ENCODE assay signal across 8 mouse cellular contexts in the genomic region with DNA sequence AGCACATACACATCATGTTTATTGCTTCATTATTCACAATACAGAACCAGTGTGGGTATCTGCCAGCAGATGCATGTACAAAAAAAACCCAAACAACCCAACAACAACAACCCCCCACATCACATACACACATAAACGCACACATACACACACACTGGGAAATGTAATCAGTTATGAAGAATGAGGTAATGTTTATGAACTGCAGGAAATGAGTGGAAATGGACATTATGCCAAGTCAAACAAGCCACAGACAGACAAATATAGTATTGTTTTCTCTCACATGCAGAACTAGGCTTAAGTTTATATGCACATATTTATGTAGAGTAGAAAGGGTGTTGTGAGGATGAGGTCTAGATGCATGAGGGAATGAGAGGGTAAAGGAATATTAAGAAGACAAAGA. TPM values are rescaled to one million over a fixed set of nuclear protein-coding genes. Genes with fewer than 3 reads are reported as not detected.
DNase-seq lines count a peak whose midpoint lies in the region; ATAC-seq and TF ChIP-seq lines count a peak whose summit lies in the region.

No protein-coding gene starts in this region.

- no peak for TF ChIP-seq CTCF in midbrain, postnatal 0 days (IDR thresholded peaks at IDR 0.05)

- H3K27ac ChIP-seq in kidney, embryonic 14.5 days (ENCODE audit: low read depth, low read length): no peak overlapping the region
- no peak overlapping the region for H3K27ac ChIP-seq in forebrain, embryonic 12.5 days
- H3K27ac ChIP-seq in limb, embryonic 13.5 days: no peak overlapping the region
- no peak overlapping the region for H3K27ac ChIP-seq in midbrain, postnatal 0 days (ENCODE audit: low read depth, low read length)

- WGBS in kidney, embryonic 14.5 days: 69% methylated on average over 1 of the region's 1 CpGs
- WGBS in forebrain, embryonic 12.5 days: 91% methylated on average over 1 of the region's 1 CpGs
- WGBS in limb, embryonic 13.5 days: 53% methylated on average over 1 of the region's 1 CpGs
- 94% methylated on average over 1 of the region's 1 CpGs for WGBS in midbrain, postnatal 0 days

- no peaks in the 10 kb centered on the region for H3K9me3 ChIP-seq in kidney, embryonic 14.5 days (ENCODE audit: control insufficient read depth, low read length)
- no peaks in the 10 kb centered on the region for H3K9me3 ChIP-seq in forebrain, embryonic 12.5 days
- no peaks in the 10 kb centered on the region for H3K9me3 ChIP-seq in limb, embryonic 13.5 days
- no peaks in the 10 kb centered on the region for H3K9me3 ChIP-seq in midbrain, postnatal 0 days (ENCODE audit: low read length)

- DNase-seq in kidney, postnatal 14 days: no peak
- no peak for DNase-seq in midbrain, postnatal 0 days (ENCODE audit: low spot score)
- DNase-seq in thymus, postnatal 25 days: no peak
- no peak for DNase-seq in layer of hippocampus, adult 11-12 months (ENCODE audit: low spot score)

- peak overlapping the region; percentile 65 for H3K4me2 ChIP-seq in kidney, embryonic 14.5 days (replicated peaks; ENCODE audit: low read depth, low read length)
- peak overlapping the region; percentile 59; the same call in 1 of the 2 replicates for H3K4me2 ChIP-seq in forebrain, embryonic 12.5 days
- H3K4me2 ChIP-seq in limb, embryonic 13.5 days (replicated peaks): peak overlapping the region; percentile 68
- H3K4me2 ChIP-seq in midbrain, postnatal 0 days (ENCODE audit: low read depth, low read length, poor library complexity, severe bottlenecking): peak overlapping the region; percentile 47

- peak overlapping the region; percentile 69; the same call in 1 of the 2 replicates for H3K4me3 ChIP-seq in kidney, embryonic 14.5 days (ENCODE audit: low read length)
- no peak overlapping the region for H3K4me3 ChIP-seq in forebrain, embryonic 12.5 days (replicated peaks)
- H3K4me3 ChIP-seq in limb, embryonic 13.5 days: peak overlapping the region; percentile 72
- peak overlapping the region; percentile 67; the same call in 1 of the 2 replicates for H3K4me3 ChIP-seq in midbrain, postnatal 0 days (ENCODE audit: low read depth, low read length)

- no peak for ATAC-seq in kidney, embryonic 14.5 days (ENCODE audit: low FRiP score, low TSS enrichment)
- ATAC-seq in forebrain, embryonic 12.5 days (ENCODE audit: low FRiP score): no peak
- no peak for ATAC-seq in limb, embryonic 13.5 days (ENCODE audit: low FRiP score, low read depth)
- ATAC-seq in midbrain, postnatal 0 days (ENCODE audit: low FRiP score): no peak
- ATAC-seq in megakaryocyte-erythroid progenitor cell, adult 5-6 weeks (replicated peaks; ENCODE audit: low FRiP score, low TSS enrichment, poor library complexity, severe bottlenecking): no peak

- no peak overlapping the region for H3K9ac ChIP-seq in kidney, embryonic 14.5 days (ENCODE audit: low read depth, low read length)
- H3K9ac ChIP-seq in forebrain, embryonic 12.5 days: no peak overlapping the region
- peak overlapping the region; percentile 74; the same call in 1 of the 2 replicates for H3K9ac ChIP-seq in limb, embryonic 13.5 days
- no peak overlapping the region for H3K9ac ChIP-seq in midbrain, postnatal 0 days (replicated peaks; ENCODE audit: low read length, poor library complexity, severe bottlenecking)

- H3K36me3 ChIP-seq in kidney, embryonic 14.5 days (ENCODE audit: control insufficient read depth, insufficient read depth, low read length): peaks cover 10% of the 10 kb centered on the region; the same call in 1 of the 2 replicates
- no peaks in the 10 kb centered on the region for H3K36me3 ChIP-seq in forebrain, embryonic 12.5 days (replicated peaks)
- H3K36me3 ChIP-seq in limb, embryonic 13.5 days: peaks cover 15% of the 10 kb centered on the region
- H3K36me3 ChIP-seq in midbrain, postnatal 0 days (ENCODE audit: insufficient read depth, low read length): no peaks in the 10 kb centered on the region

- H3K27me3 ChIP-seq in kidney, embryonic 14.5 days (ENCODE audit: control insufficient read depth, insufficient read depth, low read length): no peaks in the 10 kb centered on the region
- H3K27me3 ChIP-seq in forebrain, embryonic 12.5 days: no peaks in the 10 kb centered on the region; the same call in 1 of the 2 replicates
- H3K27me3 ChIP-seq in limb, embryonic 13.5 days: no peaks in the 10 kb centered on the region
- no peaks in the 10 kb centered on the region for H3K27me3 ChIP-seq in midbrain, postnatal 0 days (ENCODE audit: insufficient read depth, low read length)

- no peaks in the 10 kb centered on the region; the same call in 1 of the 2 replicates for H3K4me1 ChIP-seq in kidney, embryonic 14.5 days (ENCODE audit: control insufficient read depth, insufficient read depth, low read length)
- H3K4me1 ChIP-seq in forebrain, embryonic 12.5 days: peaks cover 8% of the 10 kb centered on the region; the same call in 1 of the 2 replicates
- peaks cover 17% of the 10 kb centered on the region for H3K4me1 ChIP-seq in limb, embryonic 13.5 days
- no peaks in the 10 kb centered on the region for H3K4me1 ChIP-seq in midbrain, postnatal 0 days (ENCODE audit: insufficient read depth, low read length)

RNA-seq across cellular contexts. Expression of a gene that starts 1.2 kb away (rescaled TPM):
- polyA plus RNA-seq in kidney, embryonic 14.5 days (2014; fragmentation: Nextera tagmentation; extraction: Ambion mirVana): 32.7 and 47.0 TPM in 2 replicates
- polyA plus RNA-seq in forebrain, embryonic 12.5 days (2016; fragmentation: Nextera tagmentation; extraction: Ambion mirVana): 15.7 and 16.9 TPM in 2 replicates
- polyA plus RNA-seq in limb, embryonic 13.5 days (2015; fragmentation: Nextera tagmentation; extraction: Ambion mirVana): 38.9 and 41.4 TPM in 2 replicates
- 12.3 and 12.6 TPM in 2 replicates for total RNA-seq in midbrain, postnatal 0 days (2014; rRNA removed)
- polyA plus RNA-seq in midbrain, postnatal 0 days (2015; fragmentation: Nextera tagmentation; extraction: Ambion mirVana): 12.0 and 13.5 TPM in 2 replicates
- 20.4 and 26.9 TPM in 2 replicates for total RNA-seq in megakaryocyte-erythroid progenitor cell, adult 5-6 weeks (2014; fragmentation: Nextera tagmentation)
- total RNA-seq in megakaryocyte-erythroid progenitor cell, adult 5-6 weeks (2017): 56.5 and 65.2 TPM in 2 replicates

RNA-seq across cellular contexts. Expression of a gene that starts 36.2 kb away (rescaled TPM):
- 15.4 and 24.8 TPM in 2 replicates for polyA plus RNA-seq in kidney, embryonic 14.5 days (2014; fragmentation: Nextera tagmentation; extraction: Ambion mirVana)
- polyA plus RNA-seq in forebrain, embryonic 12.5 days (2016; fragmentation: Nextera tagmentation; extraction: Ambion mirVana): 8.3 and 11.2 TPM in 2 replicates
- 17.0 and 22.0 TPM in 2 replicates for polyA plus RNA-seq in limb, embryonic 13.5 days (2015; fragmentation: Nextera tagmentation; extraction: Ambion mirVana)
- 4.2 and 4.6 TPM in 2 replicates for total RNA-seq in midbrain, postnatal 0 days (2014; rRNA removed)
- polyA plus RNA-seq in midbrain, postnatal 0 days (2015; fragmentation: Nextera tagmentation; extraction: Ambion mirVana): 0.72 and 1.2 TPM in 2 replicates
- 1.9 and 2.9 TPM in 2 replicates for total RNA-seq in megakaryocyte-erythroid progenitor cell, adult 5-6 weeks (2014; fragmentation: Nextera tagmentation)
- 0.50 and 4.8 TPM in 2 replicates for total RNA-seq in megakaryocyte-erythroid progenitor cell, adult 5-6 weeks (2017)

RNA-seq across cellular contexts. Expression of a gene that starts 59.4 kb away (rescaled TPM):
- 283 and 323 TPM in 2 replicates for polyA plus RNA-seq in kidney, embryonic 14.5 days (2014; fragmentation: Nextera tagmentation; extraction: Ambion mirVana)
- 79.9 and 81.7 TPM in 2 replicates for polyA plus RNA-seq in forebrain, embryonic 12.5 days (2016; fragmentation: Nextera tagmentation; extraction: Ambion mirVana)
- polyA plus RNA-seq in limb, embryonic 13.5 days (2015; fragmentation: Nextera tagmentation; extraction: Ambion mirVana): 205 and 206 TPM in 2 replicates
- 185 and 214 TPM in 2 replicates for total RNA-seq in midbrain, postnatal 0 days (2014; rRNA removed)
- 174 and 196 TPM in 2 replicates for polyA plus RNA-seq in midbrain, postnatal 0 days (2015; fragmentation: Nextera tagmentation; extraction: Ambion mirVana)
- 16.2 and 27.8 TPM in 2 replicates for total RNA-seq in megakaryocyte-erythroid progenitor cell, adult 5-6 weeks (2014; fragmentation: Nextera tagmentation)
- total RNA-seq in megakaryocyte-erythroid progenitor cell, adult 5-6 weeks (2017): 53.0 and 118 TPM in 2 replicates
